Mouse (Mus musculus): ENCODE measurements around the gene Exoc2.

Exoc2 gene

DNA sequence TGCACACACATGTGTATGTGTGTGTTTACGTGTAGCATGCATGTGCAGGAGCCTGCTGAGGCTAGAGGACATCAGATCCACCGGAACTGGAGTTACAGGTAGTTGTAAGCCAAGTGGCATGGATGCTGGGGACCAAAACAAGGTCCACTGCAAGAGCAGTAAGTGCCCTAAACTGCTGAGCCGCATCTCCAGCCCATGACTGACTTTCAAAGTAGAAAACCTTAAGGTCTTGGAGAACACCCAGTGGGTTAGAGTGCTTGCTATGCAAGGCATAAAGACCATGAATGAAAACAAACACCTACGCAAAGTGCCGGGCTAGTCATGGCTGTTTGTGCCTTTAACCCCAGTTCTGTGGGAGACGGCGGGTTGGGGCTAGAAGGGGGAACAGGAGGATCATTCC, 147.4 kb downstream of the Exoc2 start:
- CTCF ChIA-PET = no interaction called here

DNA sequence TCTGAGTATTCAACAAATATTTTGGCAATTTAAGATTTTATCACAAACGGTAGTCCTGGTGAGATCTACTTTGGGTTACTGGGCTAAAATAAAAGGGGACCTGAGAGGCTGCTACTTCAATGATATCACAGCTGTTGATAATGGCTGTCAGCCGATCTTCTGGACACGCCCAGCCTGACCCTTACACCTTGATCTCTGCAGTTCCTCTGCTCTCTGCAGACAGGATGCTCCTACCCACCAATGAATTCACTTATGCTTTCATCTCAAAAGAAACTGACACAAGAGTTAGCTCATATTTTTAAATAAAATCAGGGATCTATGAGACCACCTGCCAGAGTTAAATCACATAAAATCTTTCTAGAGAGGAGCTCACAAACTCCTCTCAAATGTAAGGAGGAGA, 149.0 kb downstream of the Exoc2 start:
- CTCF ChIA-PET = interaction anchor here (0.6 kb wide), 1 partner anchor 177 kb away, joined by 3 read pairs; no protein-coding TSS in a partner anchor

DNA sequence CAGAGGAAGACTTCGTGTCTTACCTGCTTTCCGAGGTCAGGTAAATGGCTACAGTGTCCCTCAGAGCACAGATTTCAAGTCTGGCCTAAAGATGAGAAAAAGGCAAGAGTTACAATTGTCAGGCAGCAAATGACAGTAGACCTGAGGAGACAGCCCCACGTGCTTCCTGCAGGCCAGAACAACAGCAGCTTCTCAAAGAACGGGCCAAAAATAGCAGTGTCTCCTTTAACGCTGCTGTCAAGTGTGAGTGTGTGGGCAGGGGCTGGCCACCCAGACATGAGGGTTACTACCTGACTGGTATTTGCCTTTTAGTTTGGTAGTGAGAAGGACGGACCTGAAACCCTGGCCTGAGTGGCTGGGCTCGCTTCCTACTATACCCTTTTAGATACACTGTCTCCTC, 153.3 kb downstream of the Exoc2 start:
- CTCF ChIA-PET = interaction anchor here (1.1 kb wide), 1 partner anchor 98 kb away, joined by 3 read pairs; no protein-coding TSS in a partner anchor

DNA sequence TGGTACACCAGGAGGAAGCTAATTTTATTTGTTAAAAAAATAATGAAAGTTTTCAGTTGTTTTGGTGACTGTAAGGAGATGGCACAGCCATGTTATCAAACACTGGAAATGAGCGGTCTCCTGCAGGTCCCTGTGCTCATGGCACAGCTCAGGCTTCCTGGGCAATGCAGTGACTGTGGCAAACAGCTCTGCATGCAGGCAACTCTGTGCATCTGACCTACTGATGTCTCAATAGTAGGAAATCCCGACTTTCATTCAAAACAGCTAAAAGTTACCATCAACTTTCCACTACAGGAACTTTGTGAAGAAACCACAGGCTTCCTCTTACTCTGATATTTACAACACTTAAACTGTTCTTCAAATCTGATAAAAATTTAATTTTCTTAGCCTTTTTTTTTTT, 154.0 kb downstream of the Exoc2 start:
- CTCF ChIA-PET = interaction anchor here (0.6 to 1.1 kb wide), 4 partner anchors 10 to 248 kb away, joined by 3 to 4 read pairs (median 3); no protein-coding TSS in a partner anchor

- CTCF ChIA-PET = no interaction called here
Observed at GRCm38 (mm10) chr13:30817436-30817835, 156.5 kb downstream of the Exoc2 start.

DNA sequence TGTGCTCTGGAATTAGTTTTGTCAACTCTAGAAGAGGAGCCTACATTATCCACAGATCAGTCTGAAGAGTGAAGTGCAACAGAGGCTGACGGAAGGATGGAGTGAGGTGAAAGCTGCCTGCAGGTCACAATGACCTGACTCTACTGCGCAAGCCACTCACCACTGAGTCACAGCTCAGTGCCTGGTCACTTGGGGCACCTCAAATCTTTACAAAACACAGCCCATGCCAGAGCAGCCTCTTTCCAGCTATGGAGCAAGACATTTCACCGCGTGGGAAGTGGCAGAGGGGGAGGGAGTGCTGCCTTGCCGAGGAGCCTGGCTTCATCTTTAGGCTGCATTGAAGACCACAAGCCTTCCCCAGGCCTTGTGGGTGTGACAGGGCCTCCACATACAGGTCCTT, 159.6 kb downstream of the Exoc2 start:
- CTCF ChIA-PET = interaction anchor here (0.6 kb wide), 1 partner anchor 103 kb away, joined by 3 read pairs; no protein-coding TSS in a partner anchor

GRCm38 (mm10) chr13:30813464-30813863, 160.4 kb downstream of the Exoc2 start:
- CTCF ChIA-PET = interaction anchor here (0.6 kb wide), 1 partner anchor 24 kb away, joined by 6 read pairs; no protein-coding TSS in a partner anchor

GRCm38 (mm10) chr13:30809240-30809639, 164.7 kb downstream of the Exoc2 start:
- CTCF ChIA-PET = no interaction called here

GRCm38 (mm10) chr13:30802336-30802955, 171.4 kb downstream of the Exoc2 start:
- CTCF ChIA-PET = no interaction called here

DNA sequence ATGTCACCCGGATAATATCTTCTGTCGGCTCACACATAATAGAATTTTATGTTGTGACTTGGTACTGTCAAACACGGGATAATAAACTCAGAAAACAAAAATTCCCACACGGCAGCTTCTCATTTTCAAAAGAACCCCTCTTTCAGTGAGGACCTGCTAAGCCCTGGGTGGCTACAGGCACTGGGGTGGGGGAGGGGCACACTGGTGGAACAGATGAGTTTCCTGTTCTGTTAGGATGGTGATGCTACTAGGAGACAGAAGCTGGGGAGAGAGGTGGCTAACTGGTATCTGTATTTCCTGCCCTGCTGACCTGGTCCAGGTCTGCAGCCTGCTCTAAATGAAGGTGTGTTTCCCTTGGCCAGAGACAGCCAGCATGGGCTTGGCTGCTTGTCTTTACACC, 172.0 kb downstream of the Exoc2 start:
- CTCF ChIA-PET = no interaction called here

DNA sequence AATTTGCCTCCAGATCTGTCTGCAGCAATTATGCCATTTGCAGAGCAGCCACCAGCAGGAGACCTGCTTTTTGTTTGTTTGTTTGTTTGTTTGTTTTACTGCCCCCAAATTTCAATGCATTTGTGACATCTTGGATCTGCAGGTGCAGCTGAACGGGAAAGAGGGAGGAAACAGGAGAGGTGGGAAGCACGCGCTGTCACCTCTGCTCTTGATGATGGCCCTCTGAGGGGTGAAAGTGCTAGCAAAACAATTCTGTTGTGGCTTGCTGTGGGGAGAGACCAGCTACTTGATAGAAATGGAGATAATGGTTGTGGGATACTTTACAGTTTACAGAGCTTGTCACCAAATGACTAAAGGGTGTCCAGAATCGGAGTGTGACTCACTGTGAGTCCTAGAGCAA, 177.9 kb downstream of the Exoc2 start:
- CTCF ChIA-PET = no interaction called here

GRCm38 (mm10) chr13:30793616-30794015, 180.3 kb downstream of the Exoc2 start:
- CTCF ChIA-PET = interaction anchor here (0.6 kb wide), 1 partner anchor 140 kb away, joined by 3 read pairs; no protein-coding TSS in a partner anchor

- CTCF ChIA-PET = interaction anchor here (0.6 kb wide), 1 partner anchor 140 kb away, joined by 3 read pairs; no protein-coding TSS in a partner anchor
Observed at GRCm38 (mm10) chr13:30793196-30793595, 180.7 kb downstream of the Exoc2 start.

- CTCF ChIA-PET = no interaction called here
Observed at GRCm38 (mm10) chr13:30792741-30793140, 181.2 kb downstream of the Exoc2 start.

GRCm38 (mm10) chr13:30792308-30792707, 181.6 kb downstream of the Exoc2 start:
- CTCF ChIA-PET = no interaction called here

GRCm38 (mm10) chr13:30790016-30790415, 183.9 kb downstream of the Exoc2 start:
- CTCF ChIA-PET = interaction anchor here (1.1 kb wide), 1 partner anchor 34 kb away, joined by 7 read pairs; no protein-coding TSS in a partner anchor

GRCm38 (mm10) chr13:30788421-30788820, 185.5 kb downstream of the Exoc2 start:
- CTCF ChIA-PET = interaction anchor here (0.8 kb wide), 1 partner anchor 46 kb away, joined by 11 read pairs; no protein-coding TSS in a partner anchor

DNA sequence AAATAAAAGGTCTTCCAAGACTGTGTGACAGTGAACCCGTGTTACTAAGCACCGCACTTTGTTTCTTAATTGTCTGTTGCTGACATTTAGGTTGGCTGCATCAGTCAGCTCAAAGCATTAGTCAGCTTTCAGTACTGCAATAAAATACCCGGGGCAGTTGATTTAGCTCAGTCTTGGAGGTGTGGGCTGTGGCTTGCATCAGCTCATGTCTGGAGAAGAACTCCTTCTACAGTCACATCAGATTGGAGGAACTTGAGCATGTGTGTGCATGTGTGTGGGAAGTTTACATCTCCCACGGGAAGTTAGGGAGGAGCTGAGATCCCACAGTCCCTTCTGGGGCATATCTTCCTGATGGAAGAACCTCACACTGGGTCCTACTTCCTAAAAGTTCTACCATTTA, 185.9 kb downstream of the Exoc2 start:
- CTCF ChIA-PET = interaction anchor here (0.8 kb wide), 1 partner anchor 46 kb away, joined by 11 read pairs; no protein-coding TSS in a partner anchor

- CTCF ChIA-PET = interaction anchor here (0.6 to 0.8 kb wide), 2 partner anchors 47 to 149 kb away, joined by 4 to 11 read pairs; no protein-coding TSS in a partner anchor
Observed at GRCm38 (mm10) chr13:30787556-30787955, 186.3 kb downstream of the Exoc2 start.

DNA sequence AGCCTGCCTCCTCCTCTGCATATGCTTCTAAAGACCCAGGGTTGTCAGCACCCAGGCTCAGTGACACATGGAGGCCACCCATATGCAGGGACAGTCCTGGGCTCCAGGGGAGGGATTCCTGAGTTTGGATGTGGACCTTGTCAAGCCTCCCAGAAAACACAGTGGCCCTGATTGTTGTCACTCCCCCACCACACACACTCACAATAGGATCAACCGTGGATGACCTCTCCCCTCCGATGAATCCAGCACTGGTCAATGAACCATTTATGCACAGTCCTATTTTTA, 186.9 kb downstream of the Exoc2 start:
- CTCF ChIA-PET = interaction anchor here (0.6 kb wide), 1 partner anchor 148 kb away, joined by 4 read pairs; no protein-coding TSS in a partner anchor

GRCm38 (mm10) chr13:30786235-30787035, 187.5 kb downstream of the Exoc2 start:
- CTCF ChIA-PET = interaction anchor here (1.7 kb wide), 1 partner anchor 30 kb away, joined by 5 read pairs; no protein-coding TSS in a partner anchor

GRCm38 (mm10) chr13:30785423-30786040, 188.4 kb downstream of the Exoc2 start:
- CTCF ChIA-PET = interaction anchor here (1.7 kb wide), 1 partner anchor 29 kb away, joined by 5 read pairs; no protein-coding TSS in a partner anchor
